Mouse (Mus musculus) c-Kit-positive CD71-positive TER-119-positive erythroid progenitor cells, embryonic 14.5 days (primary cell): ENCODE measurements around the gene Eif4e3.

Source experiments
- DNase-seq: peaks from one replicate; pipeline ENCODE4 v3.0.0-alpha.2; 2013; ENCODE audit warnings: low spot score

Eif4e3 gene

DNA sequence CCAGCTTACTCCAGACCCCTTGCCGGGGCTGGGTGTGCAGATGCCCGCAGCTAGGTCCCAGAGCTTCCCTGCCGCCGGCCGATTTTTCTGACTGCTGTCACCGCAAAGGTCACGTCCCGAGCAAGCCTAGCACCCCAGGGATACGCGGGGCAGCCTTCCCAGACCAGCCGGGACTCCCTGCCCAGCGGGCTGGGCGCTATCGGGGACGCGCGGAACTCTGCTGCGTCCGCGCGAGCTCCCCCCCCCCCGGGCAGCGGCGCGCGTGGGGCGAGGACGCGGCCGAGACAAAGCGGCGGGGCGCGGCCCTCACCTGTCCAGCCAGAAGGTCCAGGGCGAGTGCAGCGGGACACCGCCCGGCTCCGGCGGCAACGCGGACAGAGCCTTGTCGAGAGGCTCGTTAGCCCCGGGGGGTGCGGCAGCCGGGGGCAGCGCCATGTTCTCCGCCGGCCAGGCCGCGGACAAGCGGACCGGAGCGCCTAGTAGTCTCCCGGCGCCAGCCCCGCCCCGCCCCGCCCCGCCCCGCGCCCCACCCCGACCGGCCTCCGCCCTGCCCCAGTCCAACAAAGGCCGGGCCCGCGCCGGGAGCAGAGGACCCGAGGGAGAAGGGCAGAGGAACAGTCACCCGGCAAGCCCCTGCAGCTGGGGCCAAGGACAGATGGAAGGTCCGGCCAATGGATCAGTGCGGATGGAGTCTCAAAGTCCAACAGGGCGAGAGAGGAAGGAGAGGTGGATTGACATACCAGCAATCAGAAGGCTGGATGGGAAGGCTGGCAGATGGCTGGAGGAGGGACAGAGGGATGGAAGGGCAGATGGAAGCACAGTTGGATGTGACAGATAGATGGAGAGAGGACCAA, at the start of gene Eif4e3, which contains the start of gene Gm20696:
Eif4e3 (minus strand) TSS at position 454 of the 854 bp plus-strand sequence.
Gm20696 (minus strand) TSS at position 480 of the 854 bp plus-strand sequence.
- no peak for DNase-seq

DNA sequence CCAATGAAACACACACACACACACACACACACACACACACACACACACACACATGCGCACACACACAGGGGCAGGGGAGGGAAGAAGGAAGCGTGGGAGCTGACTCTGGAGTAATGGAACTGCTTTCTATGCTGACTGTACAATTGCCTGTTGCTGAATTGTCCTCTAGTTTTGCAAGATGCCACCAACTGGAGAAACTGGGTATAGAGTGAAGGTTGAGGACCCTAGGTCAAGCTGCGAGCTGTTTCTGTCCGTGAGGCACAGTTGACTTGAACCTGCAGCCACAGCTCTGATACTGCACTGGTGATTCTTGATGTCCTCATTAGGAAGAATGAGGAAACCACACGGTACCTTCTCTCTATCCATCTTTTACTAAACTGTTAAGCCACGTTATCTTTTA, 49.3 kb upstream of the Eif4e3 start:
- no peak for DNase-seq

DNA sequence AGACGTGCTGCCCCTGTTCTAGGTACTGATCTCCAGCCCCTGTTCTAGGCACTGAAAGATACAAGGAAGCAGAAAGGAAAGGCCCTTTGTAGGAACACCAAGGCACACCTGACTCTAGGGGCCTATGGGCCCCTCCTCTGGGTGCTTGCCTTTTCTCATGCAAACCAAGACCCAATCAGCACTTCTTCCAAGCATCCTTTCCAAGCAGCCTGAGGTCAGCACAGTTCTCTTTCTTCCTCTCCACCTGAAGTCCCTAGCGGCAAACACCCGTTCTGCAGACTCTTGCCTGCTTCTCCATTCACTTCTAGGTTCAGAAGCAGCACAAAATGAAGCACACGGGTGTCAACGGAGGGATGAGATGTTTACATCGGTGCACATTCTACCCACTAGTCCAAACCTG, 48.6 kb upstream of the Eif4e3 start:
- no peak for DNase-seq

DNA sequence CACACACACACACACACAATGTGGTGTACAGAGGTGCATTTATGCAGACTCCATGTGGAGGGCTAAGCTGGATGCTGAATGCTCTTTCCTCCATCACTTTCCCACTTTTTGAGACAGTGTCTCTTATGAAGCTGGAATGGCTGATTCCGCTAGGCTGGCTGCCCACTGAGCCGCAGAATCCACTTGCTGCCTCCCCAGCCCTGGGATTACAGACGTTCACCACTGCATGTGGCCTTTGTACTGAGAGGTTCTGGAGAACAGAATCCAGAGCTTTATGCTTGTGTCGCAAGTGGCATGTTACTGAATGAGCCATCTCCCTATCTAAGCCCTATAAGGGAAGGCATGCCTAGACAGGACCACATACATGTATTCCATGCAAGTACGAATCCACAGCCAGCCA, 46.7 kb upstream of the Eif4e3 start:
- no peak for DNase-seq

DNA sequence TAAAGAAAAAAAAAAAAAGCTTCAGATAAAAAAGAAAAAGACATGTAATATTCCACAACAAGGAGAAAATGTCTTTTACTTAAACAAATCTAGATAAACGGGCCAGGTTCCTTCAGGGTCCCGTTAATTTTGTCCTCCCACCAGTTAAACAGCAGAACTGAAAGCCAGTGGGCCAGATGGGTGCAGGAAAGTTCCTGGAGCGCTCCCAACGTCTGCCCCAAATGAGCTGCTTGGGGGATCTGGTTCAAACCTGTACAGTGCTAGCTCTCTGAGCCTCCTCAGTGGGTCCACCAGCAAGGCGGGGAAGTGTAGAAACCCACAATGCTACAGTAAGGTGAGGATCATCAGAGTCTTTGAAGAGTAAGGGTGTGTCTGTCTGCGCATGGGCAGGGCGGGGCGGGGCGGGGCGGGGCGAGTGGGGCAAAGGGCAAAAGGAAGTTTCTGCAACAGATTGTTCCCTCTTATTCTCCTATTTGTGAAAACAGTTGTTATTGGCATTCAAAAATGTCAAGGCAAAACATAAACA, 45.1 kb upstream of the Eif4e3 start:
- DNase-seq, result no peak

DNA sequence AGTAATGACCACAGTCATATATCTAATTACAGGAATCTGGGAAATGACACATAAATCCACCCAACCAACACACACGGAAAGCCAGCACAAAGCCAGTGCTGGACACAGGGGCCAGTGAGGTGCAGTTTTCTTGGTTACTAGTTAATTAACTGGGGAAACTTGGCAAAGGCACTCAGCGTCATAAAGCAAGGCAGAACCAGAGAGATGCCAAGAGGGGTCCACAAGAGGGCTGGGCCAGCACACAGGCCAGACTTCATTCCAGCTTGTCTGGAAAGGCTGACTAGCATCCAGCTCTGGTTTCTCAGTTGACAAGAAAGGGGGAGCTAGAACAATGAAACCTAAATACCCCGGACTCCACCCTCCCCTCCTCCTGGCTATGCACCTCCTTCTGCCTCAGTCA, 33.9 kb upstream of the Eif4e3 start:
- DNase-seq, result no peak

DNA sequence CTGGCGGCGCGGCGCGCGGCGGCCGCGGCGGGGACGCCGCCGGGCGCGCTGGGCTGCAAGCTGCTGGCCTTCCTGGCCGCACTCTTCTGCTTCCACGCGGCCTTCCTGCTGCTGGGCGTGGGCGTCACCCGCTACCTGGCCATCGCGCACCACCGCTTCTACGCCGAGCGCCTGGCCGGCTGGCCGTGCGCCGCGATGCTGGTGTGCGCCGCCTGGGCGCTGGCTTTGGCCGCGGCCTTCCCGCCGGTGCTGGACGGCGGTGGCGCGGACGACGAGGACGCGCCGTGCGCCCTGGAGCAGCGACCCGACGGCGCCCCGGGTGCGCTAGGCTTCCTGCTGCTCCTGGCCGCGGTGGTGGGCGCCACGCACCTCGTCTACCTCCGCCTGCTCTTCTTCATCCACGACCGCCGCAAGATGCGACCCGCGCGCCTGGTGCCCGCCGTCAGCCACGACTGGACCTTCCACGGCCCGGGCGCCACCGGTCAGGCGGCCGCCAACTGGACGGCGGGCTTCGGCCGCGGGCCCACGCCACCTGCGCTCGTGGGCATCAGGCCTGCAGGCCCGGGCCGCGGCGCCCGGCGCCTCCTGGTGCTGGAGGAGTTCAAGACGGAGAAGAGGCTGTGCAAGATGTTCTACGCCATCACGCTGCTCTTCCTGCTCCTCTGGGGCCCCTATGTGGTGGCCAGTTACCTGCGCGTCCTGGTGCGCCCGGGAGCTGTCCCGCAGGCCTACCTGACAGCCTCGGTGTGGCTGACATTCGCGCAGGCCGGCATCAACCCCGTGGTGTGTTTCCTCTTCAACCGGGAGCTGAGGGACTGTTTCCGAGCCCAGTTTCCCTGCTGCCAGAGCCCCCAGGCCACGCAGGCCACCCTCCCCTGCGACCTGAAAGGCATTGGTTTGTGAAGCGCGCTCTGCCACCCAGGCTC, 26.6 kb upstream of the Eif4e3 start:
- no peak for DNase-seq

DNA sequence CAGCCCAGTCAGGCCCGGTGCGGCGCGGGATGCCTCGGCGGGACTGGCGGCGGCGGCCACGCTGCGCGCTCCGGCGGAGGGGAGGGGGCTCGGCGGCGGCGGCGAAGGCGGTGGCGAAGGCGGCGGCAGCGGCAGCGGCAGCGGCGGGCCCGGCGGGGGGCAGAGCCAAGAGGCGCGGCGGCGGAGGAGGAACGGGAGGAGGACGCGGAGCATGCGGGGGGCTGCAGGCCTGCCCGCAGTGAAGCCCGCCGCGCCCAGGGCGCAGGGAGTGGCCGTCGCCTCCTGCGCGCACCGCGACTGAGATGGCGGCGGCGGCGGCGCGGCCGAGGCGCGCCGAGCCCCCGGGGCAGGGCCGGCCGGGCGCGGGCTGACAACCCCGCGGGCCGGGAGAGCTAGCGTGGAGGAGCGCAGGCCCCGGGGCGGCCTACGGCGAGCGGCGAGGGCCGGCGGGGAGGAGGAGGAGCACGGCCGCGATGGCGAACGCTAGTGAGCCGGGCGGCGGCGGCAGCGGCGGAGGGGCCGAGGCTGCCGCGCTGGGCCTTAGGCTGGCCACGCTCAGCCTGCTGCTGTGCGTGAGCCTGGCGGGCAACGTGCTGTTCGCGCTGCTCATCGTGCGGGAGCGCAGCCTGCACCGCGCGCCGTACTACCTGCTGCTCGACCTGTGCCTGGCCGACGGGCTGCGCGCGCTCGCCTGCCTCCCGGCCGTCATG, 25.8 kb upstream of the Eif4e3 start, which contains the start of gene Gpr27:
Gpr27 (plus strand) TSS at position 474 of the 710 bp plus-strand sequence.
- no peak for DNase-seq

DNA sequence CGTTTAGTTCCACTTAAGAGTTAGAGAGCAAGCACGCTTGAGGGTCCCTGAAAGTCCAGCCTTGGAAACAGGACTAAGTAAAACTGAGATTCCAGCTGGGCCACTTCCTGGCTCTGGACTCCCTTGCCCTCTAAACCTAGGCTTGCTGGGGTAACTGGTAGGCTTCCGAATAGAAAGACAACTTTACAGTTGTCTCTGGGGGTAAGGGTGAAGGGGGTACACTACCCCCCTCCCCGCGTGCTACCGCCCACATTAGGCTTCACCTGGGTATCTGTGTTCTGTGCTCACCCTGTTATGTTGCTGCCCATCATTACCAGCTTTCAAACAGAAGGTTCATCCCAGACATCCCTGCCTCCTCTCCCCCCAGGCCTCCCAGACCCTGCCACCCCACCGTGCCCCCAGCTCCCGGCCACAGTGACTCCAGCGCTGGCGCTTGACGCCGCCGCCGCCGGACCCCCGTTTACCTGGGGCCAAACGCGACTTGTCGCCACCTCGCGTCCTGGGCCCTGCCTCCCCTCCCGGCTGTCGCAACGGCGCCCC, 25.2 kb upstream of the Eif4e3 start:
- no peak for DNase-seq

DNA sequence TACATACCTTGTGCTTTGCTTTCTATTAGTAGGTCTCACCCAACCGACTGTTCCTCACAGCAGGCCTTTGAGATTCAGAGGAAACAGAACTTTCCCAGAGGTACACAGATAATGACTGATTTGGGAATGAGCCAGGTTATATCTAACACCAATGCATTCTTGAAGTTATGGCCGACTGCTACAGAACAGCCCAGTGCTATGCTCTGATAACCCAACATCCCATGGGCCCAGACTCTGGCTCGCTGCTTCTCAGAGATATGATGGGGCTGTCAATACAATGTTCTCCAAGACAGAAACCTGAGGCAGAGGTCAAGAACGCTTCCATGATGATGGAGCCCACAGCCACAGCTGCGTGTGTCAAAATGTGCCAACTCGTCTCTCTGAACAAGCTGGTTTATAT, 21.9 kb upstream of the Eif4e3 start:
- no peak for DNase-seq

DNA sequence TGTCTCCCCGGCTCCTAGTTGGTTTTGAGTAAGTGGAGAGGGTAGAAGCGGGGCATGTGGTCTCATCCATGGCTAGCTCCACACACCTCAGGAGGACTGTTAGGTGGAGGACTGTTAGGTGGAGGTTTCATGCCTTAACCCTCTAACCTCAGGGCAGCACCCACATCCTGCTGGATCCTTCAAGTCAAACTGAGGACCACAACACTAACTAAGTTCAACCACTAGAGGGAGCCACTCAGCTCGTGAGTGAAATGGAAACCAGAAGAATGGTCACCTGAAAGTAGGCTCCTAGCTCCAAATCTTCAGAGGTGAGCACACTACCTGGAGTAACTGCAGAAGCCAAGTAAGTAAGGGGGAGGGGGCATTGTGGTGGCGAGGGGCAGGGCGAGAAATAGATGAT, 18.3 kb upstream of the Eif4e3 start:
- DNase-seq, result peak; percentile 20

DNA sequence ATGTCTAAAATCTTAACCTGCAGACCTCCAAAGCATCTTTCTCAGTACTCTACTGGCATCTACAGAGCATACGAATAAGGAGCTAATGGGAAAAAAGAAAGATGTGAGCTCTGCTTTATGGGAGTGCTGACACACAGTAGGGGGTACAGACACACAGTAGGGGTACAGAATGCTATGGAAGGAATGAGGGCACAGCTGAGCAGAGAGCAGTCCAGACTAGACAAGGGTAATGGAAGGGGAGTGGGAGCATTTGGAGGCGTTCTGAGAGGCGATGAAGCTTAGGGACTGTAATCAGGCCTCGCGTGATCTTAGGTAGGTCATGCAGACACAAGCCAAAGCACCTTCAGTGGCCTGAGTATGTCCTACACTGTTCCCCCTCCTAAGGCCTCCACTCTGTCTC, 17.4 kb upstream of the Eif4e3 start:
- no peak for DNase-seq

DNA sequence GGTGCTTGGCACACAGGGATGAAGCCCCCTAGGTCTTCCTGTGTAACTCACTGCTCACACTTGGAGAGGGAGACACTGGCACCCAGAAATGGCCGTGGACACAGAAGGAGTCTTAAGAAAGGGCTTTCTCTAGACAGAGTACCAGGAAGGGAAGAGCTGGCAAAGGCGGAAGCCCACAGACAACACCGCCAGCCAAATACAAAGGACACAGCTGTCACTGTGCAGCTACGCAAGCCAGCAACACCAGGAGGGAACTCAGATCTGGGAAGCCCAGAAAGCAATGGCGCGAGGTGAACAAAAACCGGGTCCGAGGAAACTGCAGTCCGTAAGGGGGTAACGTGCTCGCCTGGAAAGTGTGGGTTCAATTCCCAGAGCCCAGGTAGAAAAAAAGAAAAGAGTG, 11.5 kb upstream of the Eif4e3 start:
- DNase-seq, result no peak

DNA sequence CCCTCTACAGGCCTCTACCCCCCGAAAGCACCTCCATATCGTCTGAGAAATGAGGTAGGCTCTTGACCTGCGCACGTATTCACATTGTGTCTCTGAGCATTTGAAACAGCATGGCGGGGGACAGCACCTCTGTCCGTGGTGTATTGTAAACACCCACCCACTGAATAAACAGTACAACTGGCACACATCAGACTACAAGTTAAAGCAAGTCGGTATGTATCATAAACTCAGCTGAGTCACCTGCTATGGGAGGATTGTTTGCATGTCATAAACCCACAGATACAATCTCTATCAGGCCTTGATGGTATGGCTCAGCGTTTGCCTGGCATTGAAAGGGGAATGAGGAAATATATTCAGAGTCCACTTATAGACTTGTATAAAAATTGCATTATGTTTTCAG, 10.8 kb upstream of the Eif4e3 start:
- DNase-seq, result no peak

DNA sequence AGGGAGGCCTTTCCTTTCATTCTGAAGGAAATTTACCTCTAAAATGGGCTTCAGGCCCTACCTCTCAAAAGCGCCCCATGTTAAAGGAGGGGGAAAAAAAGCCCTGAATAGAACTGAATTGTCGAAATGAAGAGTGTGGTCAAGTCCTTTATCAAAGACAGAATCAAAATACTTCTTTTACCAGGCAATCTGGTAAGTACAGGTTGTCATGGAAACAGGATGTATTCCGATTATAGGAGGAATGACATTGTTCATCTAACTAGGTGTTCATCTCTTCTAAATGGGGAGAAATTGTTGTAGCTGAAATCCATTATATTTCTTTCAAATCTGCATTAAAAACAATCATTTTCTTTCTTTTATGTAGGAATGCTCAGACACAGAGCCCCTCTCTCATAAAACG, 7.9 kb upstream of the Eif4e3 start:
- DNase-seq, result no peak

DNA sequence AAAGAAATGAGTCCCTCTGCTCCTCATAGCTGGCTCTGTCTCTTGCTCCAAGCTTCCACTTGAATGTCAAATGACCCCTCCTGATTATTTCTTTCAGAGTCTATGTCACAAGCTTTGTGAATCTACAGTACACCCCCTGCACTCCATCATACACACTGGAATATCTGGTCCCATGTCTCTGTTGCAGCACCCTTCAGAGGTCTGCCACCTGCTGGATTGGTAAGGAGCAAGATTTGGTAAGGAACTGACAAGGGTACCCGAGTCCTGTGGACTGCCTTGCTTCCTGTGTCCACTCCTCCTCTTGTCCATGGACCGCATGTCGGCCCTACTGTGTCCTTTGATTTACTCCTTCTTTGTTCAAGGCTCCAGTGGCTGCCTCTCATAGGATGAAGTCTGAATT, 5.2 kb upstream of the Eif4e3 start:
- no peak for DNase-seq

DNA sequence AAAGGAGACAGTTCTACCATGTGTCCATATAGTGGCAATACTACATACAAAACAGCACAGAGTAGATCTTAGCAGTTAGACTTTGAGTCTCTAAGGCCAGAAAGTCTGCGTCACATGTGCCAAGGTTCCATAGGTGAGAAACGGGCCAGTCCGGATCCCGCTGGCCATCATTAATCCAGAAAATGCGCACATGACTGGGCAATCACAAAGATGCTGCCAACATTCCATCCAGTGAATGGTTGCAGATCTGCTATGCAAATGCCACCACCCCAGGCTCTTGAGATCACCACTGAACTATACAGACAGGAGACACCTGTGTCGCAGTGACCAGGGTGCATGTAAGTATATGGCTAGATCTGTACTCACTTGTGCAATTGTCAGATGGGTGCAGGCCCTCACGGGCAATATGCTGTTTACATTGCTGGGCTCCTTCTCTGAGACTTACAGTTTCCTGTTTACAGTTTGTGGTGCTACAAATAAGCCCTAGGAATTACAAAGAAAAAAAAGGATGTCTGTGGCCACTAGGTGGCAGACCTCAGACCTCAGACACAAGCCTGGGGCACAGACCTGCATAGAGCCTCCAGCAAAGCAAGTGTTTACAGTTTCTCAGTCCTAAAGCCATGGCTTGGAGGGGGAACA, 4.0 kb upstream of the Eif4e3 start:
- no peak for DNase-seq

DNA sequence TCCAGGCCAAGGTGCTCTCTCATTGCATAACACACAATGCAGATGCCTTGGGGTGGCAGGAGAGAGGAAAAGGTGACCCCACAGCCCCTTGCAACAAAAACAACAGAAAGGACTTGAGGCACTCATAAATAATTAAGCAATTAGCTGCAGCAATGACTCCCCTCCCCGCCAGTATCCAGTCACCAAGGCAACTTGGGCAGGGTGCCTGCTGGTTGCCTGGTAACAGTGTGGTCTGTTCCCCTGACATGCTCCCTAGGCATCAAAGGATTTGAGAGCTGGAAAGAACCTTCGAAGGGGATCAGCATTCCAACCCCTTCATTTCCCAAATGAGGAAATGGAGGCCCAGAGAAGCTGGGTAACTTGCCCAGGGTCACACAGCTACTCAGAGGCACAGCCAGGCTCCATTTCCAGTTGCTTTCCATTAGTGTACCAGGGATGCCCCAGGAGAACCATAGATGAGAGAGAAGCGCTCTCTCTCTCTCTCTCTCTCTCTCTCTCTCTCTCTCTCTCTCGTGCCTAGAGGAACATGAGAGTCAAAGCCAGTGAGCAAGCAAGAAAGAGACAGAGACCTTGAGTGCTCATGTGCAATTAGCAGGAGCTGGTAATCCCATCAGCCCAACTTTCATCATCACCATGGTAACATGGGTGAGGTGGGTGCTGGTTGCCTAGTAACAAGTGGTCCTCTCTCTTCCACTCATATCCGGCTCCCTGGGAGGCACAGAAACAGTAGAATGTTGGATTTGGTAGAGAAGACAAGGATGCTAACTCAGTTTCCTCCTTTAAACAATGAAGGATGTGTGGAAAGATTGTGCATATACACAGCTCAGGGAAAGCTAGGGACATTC, 3.1 kb upstream of the Eif4e3 start:
- no peak for DNase-seq

DNA sequence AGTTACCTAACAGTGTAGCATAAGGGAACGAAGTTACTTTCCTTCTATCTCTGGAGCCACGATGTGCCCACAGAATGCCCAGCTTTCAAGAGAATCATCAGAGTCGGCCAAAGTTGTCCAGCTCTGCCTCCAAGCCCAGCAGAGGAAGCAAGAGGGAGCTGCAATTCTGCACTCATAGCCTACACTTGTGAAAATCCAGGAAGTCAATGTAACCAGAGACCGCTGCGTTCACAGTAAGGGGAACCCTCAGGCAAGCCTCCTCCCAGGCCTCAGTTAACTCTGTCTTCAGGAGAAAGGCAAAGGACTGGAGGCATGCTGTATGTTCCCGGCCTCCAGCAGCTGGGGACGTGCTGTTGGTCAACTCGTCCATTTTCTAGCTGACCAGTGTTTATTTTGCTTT, 719 bp upstream of the Eif4e3 start:
- DNase-seq, result no peak
